Mouse (Mus musculus): ENCODE measurements around the gene Tmem168.

The Tmem168 gene

GRCm38 (mm10) chr6:13607621-13608493, at the start of gene Tmem168:
TSS of gene Tmem168 (minus strand) at chr6:13608100.
- DNase-seq (ENCODE audit: low spot score) = peak; percentile 80

- DNase-seq (ENCODE audit: low spot score) = no peak
These were observed 46.2 kb upstream of the Tmem168 start for GRCm38 (mm10) chr6:13654081-13654480.

- DNase-seq (ENCODE audit: low spot score) = no peak
These were observed 44.4 kb upstream of the Tmem168 start for GRCm38 (mm10) chr6:13652284-13652683.

- DNase-seq (ENCODE audit: low spot score) = no peak
These were observed 43.0 kb upstream of the Tmem168 start for GRCm38 (mm10) chr6:13650854-13651253.

- no peak for DNase-seq (ENCODE audit: low spot score)
These were observed 40.4 kb upstream of the Tmem168 start for GRCm38 (mm10) chr6:13648305-13648704.

GRCm38 (mm10) chr6:13636582-13636989, 28.7 kb upstream of the Tmem168 start:
- DNase-seq (ENCODE audit: low spot score) = no peak

GRCm38 (mm10) chr6:13632571-13632970, 24.7 kb upstream of the Tmem168 start:
- DNase-seq (ENCODE audit: low spot score) = no peak

- DNase-seq (ENCODE audit: low spot score) = no peak
These were observed 22.7 kb upstream of the Tmem168 start for GRCm38 (mm10) chr6:13630607-13631006.

GRCm38 (mm10) chr6:13619618-13620017, 11.7 kb upstream of the Tmem168 start:
- no peak for DNase-seq (ENCODE audit: low spot score)

- DNase-seq (ENCODE audit: low spot score) = no peak
These were observed 9.2 kb upstream of the Tmem168 start for GRCm38 (mm10) chr6:13617110-13617509.

- DNase-seq (ENCODE audit: low spot score) = no peak
These were observed 6.7 kb upstream of the Tmem168 start for GRCm38 (mm10) chr6:13614568-13614967.

- no peak for DNase-seq (ENCODE audit: low spot score)
These were observed 5.8 kb upstream of the Tmem168 start for GRCm38 (mm10) chr6:13613671-13614070.

GRCm38 (mm10) chr6:13610869-13611268, 3.0 kb upstream of the Tmem168 start:
- no peak for DNase-seq (ENCODE audit: low spot score)

GRCm38 (mm10) chr6:13609353-13610140, 1.6 kb upstream of the Tmem168 start:
- DNase-seq (ENCODE audit: low spot score) = no peak

- no peak for DNase-seq (ENCODE audit: low spot score)
These were observed 829 bp downstream of the Tmem168 start for GRCm38 (mm10) chr6:13606921-13607620.

GRCm38 (mm10) chr6:13606394-13606793, 1.5 kb downstream of the Tmem168 start:
- no peak for DNase-seq (ENCODE audit: low spot score)

- no peak for DNase-seq (ENCODE audit: low spot score)
These were observed 4.8 kb downstream of the Tmem168 start for GRCm38 (mm10) chr6:13603134-13603533.

- no peak for DNase-seq (ENCODE audit: low spot score)
These were observed 6.3 kb downstream of the Tmem168 start for GRCm38 (mm10) chr6:13601587-13601986.

- no peak for DNase-seq (ENCODE audit: low spot score)
These were observed 9.5 kb downstream of the Tmem168 start for GRCm38 (mm10) chr6:13598239-13598923.

GRCm38 (mm10) chr6:13592729-13593345, 15.1 kb downstream of the Tmem168 start:
- no peak for DNase-seq (ENCODE audit: low spot score)

- DNase-seq (ENCODE audit: low spot score) = no peak
These were observed 21.3 kb downstream of the Tmem168 start for GRCm38 (mm10) chr6:13586560-13586959.
